Mouse (Mus musculus) lung, postnatal 25 days (tissue): ENCODE results near the gene Olfr237-ps1.
"Not testable (repeated sequence)": the region's sequence is repeated elsewhere in the genome, so short reads cannot be mapped to it uniquely, and the experiment has no call there.

ENCODE experiments used
- DNase-seq: peaks from one replicate; pipeline ENCODE4 v3.0.0; 2022; ENCODE audit warnings: low spot score

The Olfr237-ps1 gene

DNA sequence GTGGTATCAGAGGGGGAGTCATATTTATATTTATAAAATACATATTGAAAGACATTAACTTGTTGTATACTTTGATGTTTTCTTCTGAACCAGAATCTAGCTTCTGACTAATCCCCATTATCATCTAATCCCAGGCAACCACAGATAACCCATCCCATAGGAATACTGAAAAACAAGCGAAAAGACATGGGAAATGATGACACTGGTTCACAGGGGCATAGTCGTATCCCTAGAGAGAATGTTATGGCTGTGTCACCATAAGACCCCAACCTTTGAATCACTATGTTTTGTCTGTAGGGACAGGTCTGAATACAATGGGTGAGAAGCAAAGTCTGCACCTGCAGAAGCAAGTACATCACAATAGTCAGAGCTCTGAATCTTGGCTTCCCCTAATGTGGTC lies at the start of gene Olfr237-ps1:
TSS of gene Olfr237-ps1 (plus strand) at position 301 of the 400 bp plus-strand sequence.
- DNase-seq = not testable (repeated sequence)

DNA sequence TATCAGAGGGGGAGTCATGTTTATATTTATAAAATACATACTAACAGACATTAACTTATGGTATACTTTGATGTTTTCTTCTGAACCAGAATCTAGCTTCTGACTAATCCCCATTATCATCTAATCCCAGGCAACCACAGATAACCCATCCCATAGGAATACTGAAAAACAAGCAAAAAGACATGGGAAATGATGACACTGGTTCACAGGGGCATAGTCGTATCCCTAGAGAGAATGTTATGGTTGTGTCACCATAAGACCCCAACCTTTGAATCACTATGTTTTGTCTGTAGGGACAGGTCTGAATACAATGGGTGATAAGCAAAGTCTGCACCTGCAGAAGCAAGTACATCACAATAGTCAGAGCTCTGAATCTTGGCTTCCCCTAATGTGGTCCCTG lies 40.3 kb upstream of the Olfr237-ps1 start, which contains the start of gene Olfr441:
TSS of gene Olfr441 (plus strand) at position 301 of the 400 bp plus-strand sequence.
- not testable (repeated sequence) for DNase-seq

DNA sequence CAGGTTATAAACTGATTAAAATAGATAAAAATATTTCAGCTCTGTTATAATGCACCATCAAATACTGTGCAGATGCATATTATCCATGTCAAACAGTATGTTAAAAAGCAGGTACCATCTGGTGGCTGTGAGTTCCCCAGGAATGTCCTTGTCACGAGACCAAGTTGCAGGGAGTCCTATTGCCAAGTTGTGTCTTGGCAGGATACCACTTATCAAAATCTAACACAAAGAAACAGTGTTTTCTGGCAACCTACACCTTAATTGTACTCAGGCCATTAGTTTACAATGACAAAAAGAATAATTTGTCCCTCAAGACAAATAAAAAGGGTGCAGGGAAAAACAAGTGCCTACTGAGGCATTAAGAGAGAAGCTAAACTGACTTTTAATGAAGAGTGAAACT lies 13.1 kb downstream of the Olfr237-ps1 start:
- no peak for DNase-seq

DNA sequence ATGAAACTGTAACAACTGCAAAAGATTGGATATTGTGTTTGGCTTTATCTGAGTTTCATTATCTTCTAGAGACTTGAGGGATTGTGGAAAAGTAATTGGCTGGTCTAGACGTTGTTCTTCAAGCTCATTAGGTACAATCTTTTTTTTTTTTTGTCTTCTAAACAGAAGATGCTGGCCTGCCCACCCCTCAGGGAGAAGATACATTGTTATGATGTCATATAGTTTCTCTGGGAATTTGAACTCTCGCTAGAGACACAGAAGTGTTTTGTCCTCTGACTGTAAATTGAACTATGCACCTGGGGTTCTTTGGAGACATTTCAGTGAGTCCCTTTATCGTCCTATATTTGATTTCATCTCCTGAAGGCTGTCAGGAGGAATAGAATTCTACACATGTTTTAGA lies 16.6 kb downstream of the Olfr237-ps1 start, which contains the start of gene Olfr437:
TSS of gene Olfr437 (plus strand) at position 301 of the 400 bp plus-strand sequence.
- DNase-seq = no peak

DNA sequence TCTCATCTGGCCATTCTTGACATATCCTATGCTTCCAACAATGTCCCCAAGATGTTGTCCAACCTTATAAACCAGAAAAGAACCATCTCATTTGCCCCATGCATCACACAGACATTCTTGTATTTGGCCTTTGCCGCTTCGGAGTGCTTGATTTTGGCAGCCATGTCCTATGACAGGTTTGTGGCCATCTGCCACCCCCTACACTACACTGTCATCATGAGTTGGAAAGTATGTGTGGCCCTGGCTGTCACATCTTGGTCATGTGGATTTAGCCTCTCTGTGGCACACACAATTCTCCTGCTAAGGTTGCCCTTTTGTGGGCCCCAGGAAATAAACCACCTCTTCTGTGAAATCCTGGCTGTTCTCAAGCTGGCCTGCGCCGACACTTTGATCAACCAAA lies 20.9 kb downstream of the Olfr237-ps1 start:
- no peak for DNase-seq

DNA sequence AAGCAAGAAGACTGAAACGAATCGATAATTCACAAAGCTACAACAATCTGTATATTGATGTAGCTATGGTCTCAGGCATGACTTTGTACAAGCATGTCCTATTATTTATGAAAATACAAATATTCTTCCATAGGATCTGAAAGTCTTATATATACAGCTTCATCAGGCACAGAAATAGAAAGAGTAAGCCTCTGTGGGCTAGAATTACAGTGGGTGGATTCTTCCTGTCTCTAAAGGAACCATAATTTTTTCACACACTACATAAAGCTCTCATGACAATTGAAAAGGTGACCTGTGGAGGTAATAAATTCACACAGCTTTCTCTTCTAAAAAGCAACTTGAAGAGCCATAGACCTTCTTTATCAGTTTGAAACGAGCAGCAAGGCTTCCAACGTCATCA lies 25.5 kb downstream of the Olfr237-ps1 start, which contains the start of gene Olfr13:
TSS of gene Olfr13 (plus strand) at position 301 of the 400 bp plus-strand sequence.
- DNase-seq = no peak

DNA sequence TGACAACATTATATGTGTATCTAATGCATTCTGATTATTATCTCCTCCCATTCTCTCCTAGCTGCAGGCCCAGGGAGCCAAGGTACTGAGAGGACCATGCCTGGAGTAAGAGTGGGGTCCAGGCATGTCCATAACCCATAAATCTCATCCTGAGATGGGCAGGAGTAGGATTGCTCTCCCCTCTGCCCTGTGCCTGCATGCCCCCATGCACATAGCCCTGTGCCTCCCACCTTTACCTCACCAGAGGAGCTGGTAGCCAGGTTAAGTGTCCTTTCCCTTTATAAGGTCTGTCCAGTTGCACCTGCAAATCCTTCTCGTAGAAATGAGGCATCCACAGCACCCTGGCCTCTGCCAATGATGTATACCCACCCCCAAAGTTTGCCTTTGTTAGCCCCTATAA lies 31.8 kb downstream of the Olfr237-ps1 start:
- DNase-seq = no peak

DNA sequence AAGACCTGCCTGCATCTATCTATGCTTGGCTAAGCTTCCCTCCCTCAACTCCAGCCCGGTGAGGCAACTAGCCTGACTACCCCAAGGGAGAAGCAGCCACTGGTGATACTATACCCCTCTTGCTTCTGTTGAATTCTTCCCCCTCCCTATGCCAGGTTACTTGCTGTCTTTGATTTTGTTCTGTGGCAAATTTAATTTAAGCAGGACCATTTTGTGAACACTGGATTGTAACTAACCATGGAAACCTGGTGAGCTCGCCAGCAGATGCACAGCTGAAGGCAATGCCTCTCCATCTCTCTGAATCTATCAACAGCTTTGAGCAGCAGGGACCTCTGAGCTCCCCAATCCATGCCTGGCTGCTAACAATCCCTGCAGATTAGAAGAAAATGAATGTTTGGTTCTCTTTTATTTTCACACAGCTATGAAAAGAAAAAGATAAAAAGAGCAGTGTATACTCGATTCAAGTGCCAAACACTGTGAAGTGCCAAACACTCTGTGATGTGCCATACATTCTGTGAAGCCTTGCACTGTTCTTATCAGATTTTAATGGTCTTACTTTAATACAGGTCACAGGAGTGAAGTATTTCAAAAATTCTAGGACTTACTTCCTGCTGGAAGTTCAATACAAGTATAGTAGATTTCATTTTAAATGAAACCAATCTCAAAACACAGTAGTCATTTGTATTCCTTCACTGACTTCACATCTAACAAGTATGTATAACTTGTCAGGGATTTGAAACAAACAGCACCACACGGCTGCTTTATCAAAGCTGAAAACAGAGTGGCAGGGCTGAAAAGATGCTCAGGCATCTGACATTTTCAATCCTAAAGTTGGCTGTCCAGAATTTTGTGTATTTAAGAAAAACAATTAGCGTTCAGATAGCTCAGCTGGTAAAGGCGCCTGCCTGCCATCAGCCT lies 32.5 kb downstream of the Olfr237-ps1 start:
- no peak for DNase-seq

DNA sequence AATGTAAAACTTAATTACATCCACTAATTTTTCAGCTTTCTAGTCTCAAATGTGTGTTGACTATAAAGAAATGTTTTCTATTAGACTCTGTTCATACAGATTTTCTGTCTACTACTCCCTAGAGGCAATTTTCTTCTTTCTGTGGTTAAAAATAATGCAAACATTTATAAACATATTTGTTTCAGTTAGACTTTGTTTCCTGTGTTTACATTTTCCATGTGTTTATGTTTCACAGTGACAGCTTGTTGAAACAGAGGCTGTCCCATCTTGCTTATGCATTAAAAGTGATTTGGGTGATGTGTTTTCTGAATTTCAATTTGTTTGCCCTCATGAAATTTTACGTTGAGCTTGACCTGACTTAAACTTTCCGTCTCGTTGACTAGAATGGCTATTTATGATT lies 44.6 kb downstream of the Olfr237-ps1 start:
- DNase-seq = no peak

DNA sequence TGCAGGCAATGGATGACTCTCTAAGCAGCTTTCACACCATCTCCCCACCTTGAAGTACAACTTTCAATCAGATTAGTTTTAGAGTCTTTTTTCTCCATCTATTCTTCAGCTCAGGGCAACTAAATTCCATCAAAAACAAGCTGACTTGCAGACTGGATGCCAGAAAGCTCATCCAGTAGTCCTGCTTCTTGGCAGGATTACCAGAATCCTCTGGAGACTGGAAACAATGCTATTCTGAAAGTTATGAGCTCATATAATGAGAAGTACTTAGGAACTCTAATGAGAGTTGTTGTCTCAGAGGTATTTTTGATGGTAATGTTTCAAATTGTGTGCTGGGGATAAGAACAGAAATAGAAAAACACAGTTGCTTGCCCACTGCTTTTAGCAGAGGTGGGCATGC lies 50.4 kb downstream of the Olfr237-ps1 start, which contains the start of gene Olfr435:
TSS of gene Olfr435 (plus strand) at position 366 of the 400 bp plus-strand sequence.
- DNase-seq = no peak

DNA sequence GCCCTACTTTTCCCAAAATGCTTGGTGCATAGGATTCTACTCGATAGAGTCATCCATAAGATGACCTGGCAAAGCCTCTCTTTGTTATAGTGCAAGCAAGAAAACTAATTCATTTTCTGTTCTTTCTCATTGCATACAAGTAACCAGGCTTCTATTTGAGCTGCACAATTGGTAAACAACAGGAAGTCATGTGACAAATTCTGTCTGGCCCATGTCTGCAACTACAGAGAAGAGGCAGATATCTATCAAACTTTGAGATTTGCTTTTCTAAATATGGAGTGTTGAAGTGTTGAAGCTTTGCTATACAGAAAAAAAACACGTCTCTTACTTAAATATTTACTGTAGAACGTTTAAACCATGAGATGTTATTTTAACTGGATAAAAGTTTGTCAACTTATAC lies 51.7 kb downstream of the Olfr237-ps1 start:
- DNase-seq = no peak

DNA sequence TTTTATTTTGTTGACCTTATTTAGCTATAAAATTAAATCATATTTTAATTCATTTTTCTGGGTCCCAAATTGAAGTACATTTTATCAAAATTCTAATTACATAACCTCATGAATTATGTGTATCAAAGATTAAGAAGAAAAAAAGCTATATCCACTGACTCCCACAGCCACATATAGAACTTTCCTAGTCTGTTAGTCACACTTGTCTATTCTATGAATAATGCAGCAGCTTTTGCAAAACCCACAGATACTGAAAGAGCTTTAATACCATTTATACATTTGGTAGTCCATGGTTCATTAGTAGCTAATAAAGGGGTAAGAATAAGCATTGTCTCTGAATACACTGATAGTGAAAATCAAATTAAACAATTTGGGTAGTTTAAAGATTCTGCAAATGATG lies 56.4 kb downstream of the Olfr237-ps1 start:
- DNase-seq = no peak

DNA sequence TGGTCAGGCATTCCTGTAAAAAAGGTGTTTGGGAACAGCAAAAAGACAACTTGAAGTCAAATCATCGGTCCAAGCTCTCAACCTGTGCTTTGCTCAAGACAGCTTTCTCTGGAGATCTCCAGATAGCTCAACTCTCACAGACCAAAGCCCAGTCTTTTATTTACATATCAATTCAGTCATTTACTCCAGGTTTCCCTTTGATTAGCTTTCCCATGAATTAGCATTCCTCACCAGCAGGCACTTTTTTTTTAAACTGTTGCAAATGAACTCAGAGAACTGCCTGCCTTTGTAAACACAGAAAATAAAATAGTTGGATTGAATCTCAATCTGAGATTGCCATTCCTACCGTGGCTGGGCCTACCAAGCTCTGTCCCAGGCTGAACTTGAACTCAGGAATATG lies 59.0 kb downstream of the Olfr237-ps1 start:
- no peak for DNase-seq
